Mouse (Mus musculus): ENCODE results near the gene Ppp6c. TPM values are rescaled to one million over a fixed set of nuclear protein-coding genes. Genes with fewer than 3 reads are reported as not detected.

Ppp6c gene
- total RNA-seq, 1 experiment: 23.8 TPM

DNA sequence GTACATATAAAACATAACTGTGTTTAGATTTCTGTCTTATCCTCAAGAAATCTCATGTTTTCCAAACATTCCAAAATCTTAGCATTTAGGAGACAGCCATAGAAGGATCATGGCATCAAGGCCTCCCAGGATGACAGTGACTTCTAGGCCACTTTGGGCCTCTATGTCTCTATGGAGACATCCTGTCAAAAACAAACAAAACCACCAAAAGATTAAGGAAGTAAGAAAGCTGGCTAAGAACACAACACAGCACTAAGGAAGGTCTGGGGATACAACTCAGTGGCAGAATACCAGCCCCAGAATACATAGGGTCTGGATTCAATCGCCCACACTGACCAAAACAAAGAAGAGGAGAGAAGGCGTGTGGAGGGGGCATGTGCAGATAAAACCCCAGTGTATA is 22.9 kb downstream of the Ppp6c start:
- no peak for DNase-seq (ENCODE audit: low read depth, low spot score)
- TF ChIP-seq ZC3H11A (IDR thresholded peaks at IDR 0.05; ENCODE audit: borderline replicate concordance, low read depth, low read length): no peak
- TF ChIP-seq CHD2 (IDR thresholded peaks at IDR 0.05; ENCODE audit: low read depth, low read length): no peak
- TF ChIP-seq MAFK (IDR thresholded peaks at IDR 0.05; ENCODE audit: insufficient read depth, low read depth, low read length): no peak
- TF ChIP-seq HCFC1 (IDR thresholded peaks at IDR 0.05; ENCODE audit: borderline replicate concordance, insufficient read depth, low read length): no peak
- TF ChIP-seq ZNF384 (IDR thresholded peaks at IDR 0.05; ENCODE audit: low read depth, low read length): no peak
- Histone ChIP-seq H3K4me1 (ENCODE audit: control insufficient read depth in 2 of 2, insufficient read depth in 2 of 2, low read length in 2 of 2, poor library complexity in 1 of 2) (no peaks in the 10 kb centered on the region), H3K27ac (ENCODE audit: insufficient read depth, low read depth, low read length, poor library complexity, severe bottlenecking) (no peak overlapping the region), H3K4me3 (ENCODE audit: insufficient read depth in 1 of 2, low read depth in 1 of 2, low read length in 2 of 2, poor library complexity in 1 of 2, severe bottlenecking in 1 of 2) (no peak overlapping the region), H3K9me3 (ENCODE audit: control insufficient read depth, insufficient read depth, low read depth, low read length) (no peaks in the 10 kb centered on the region), H3K36me3 (ENCODE audit: control insufficient read depth, insufficient read depth, low read length, poor library complexity, severe bottlenecking) (no peaks in the 10 kb centered on the region; the same call in 1 of the 2 replicates), H3K9ac (ENCODE audit: insufficient read depth, low read depth, low read length, poor library complexity, severe bottlenecking) (no peak overlapping the region)
- in situ Hi-C loops (cut with MboI; ENCODE audit: low sequenced_read_pairs in 2 of 2, unreplicated experiment in 2 of 2): no loop called here

- no peak overlapping the region for H3K27ac ChIP-seq (ENCODE audit: insufficient read depth, low read depth, low read length, poor library complexity, severe bottlenecking)
- H3K9me3 ChIP-seq (ENCODE audit: control insufficient read depth, insufficient read depth, low read depth, low read length): no peaks in the 10 kb centered on the region
- DNase-seq (ENCODE audit: low read depth, low spot score): no peak
- no peaks in the 10 kb centered on the region for H3K4me1 ChIP-seq (ENCODE audit: control insufficient read depth in 2 of 2, insufficient read depth in 2 of 2, low read length in 2 of 2, poor library complexity in 1 of 2)
- no peak overlapping the region for H3K4me3 ChIP-seq (ENCODE audit: insufficient read depth in 1 of 2, low read depth in 1 of 2, low read length in 2 of 2, poor library complexity in 1 of 2, severe bottlenecking in 1 of 2)
- H3K36me3 ChIP-seq (ENCODE audit: control insufficient read depth, insufficient read depth, low read length, poor library complexity, severe bottlenecking): no peaks in the 10 kb centered on the region; the same call in 1 of the 2 replicates
- no peak overlapping the region for H3K9ac ChIP-seq (ENCODE audit: insufficient read depth, low read depth, low read length, poor library complexity, severe bottlenecking)
- in situ Hi-C loops (cut with MboI; ENCODE audit: low sequenced_read_pairs in 2 of 2, unreplicated experiment in 2 of 2): no loop called here
- TF ChIP-seq MAFK (IDR thresholded peaks at IDR 0.05; ENCODE audit: insufficient read depth, low read depth, low read length) (no peak), HCFC1 (IDR thresholded peaks at IDR 0.05; ENCODE audit: borderline replicate concordance, insufficient read depth, low read length) (no peak), CHD2 (IDR thresholded peaks at IDR 0.05; ENCODE audit: low read depth, low read length) (no peak), ZNF384 (IDR thresholded peaks at IDR 0.05; ENCODE audit: low read depth, low read length) (no peak), ZC3H11A (IDR thresholded peaks at IDR 0.05; ENCODE audit: borderline replicate concordance, low read depth, low read length) (no peak)
Measured at GRCm38 (mm10) chr2:39194809-39195208, 31.4 kb downstream of the Ppp6c start.

GRCm38 (mm10) chr2:39190561-39191056 is 35.6 kb downstream of the Ppp6c start, which contains the start of gene Scai:
Gene Scai (minus strand): TSS chr2:39190734.
- Histone ChIP-seq H3K36me3 (ENCODE audit: control insufficient read depth, insufficient read depth, low read length, poor library complexity, severe bottlenecking) (peaks cover 4% of the 10 kb centered on the region; the same call in 1 of the 2 replicates), H3K9ac (ENCODE audit: insufficient read depth, low read depth, low read length, poor library complexity, severe bottlenecking) (peak within 1 kb of the TSS; percentile 88), H3K9me3 (ENCODE audit: control insufficient read depth, insufficient read depth, low read depth, low read length) (no peaks in the 10 kb centered on the region), H3K4me3 (ENCODE audit: insufficient read depth in 1 of 2, low read depth in 1 of 2, low read length in 2 of 2, poor library complexity in 1 of 2, severe bottlenecking in 1 of 2) (peak within 1 kb of the TSS; percentile 92 to 93), H3K4me1 (ENCODE audit: control insufficient read depth in 2 of 2, insufficient read depth in 2 of 2, low read length in 2 of 2, poor library complexity in 1 of 2) (no peaks in the 10 kb centered on the region), H3K27ac (ENCODE audit: insufficient read depth, low read depth, low read length, poor library complexity, severe bottlenecking) (peak within 1 kb of the TSS; percentile 65)
- peak; percentile 65; the same call in 1 of the 2 replicates for TF ChIP-seq CHD2 (IDR thresholded peaks at IDR 0.05; ENCODE audit: low read depth, low read length)
- TF ChIP-seq ZC3H11A (IDR thresholded peaks at IDR 0.05; ENCODE audit: borderline replicate concordance, low read depth, low read length): peak; percentile 18; the same call in 1 of the 2 replicates
- TF ChIP-seq ZNF384 (IDR thresholded peaks at IDR 0.05; ENCODE audit: low read depth, low read length): no peak
- peak; percentile 97 for DNase-seq (ENCODE audit: low read depth, low spot score)
- in situ Hi-C loops (cut with MboI; ENCODE audit: low sequenced_read_pairs in 2 of 2, unreplicated experiment in 2 of 2): no loop called here

DNA sequence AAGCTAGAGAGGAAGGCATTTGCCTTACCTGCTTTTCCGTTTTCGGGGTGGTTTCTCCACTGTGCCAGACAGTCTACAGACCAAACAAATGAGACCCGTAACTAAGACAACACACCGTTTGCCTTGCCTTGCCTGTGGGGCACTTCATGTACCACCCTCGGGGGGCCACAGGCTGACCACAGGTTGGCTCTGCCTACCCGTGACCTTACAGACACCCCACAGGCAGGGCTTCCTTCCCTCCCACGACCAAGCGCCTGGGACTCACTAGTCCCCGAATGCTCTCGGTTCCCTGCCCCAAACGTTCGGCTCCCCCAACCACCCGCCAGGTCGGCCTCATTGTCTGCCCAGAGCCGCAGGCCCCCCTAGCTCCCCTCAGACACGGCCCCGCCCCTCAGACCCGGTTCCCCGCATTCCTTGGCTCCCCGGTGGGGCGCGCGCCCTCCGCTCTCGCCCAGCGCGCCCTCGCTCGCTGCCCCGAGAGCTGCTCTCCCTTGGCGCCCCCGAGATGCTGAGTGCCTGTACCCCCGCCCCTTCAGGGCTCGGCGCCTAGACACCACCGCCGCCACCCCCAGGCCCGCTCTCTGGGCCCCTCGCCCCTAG is 36.2 kb downstream of the Ppp6c start:
- Histone ChIP-seq H3K4me1 (ENCODE audit: control insufficient read depth in 2 of 2, insufficient read depth in 2 of 2, low read length in 2 of 2, poor library complexity in 1 of 2) (no peaks in the 10 kb centered on the region), H3K9ac (ENCODE audit: insufficient read depth, low read depth, low read length, poor library complexity, severe bottlenecking) (peak overlapping the region; percentile 88), H3K27ac (ENCODE audit: insufficient read depth, low read depth, low read length, poor library complexity, severe bottlenecking) (peak overlapping the region; percentile 65), H3K36me3 (ENCODE audit: control insufficient read depth, insufficient read depth, low read length, poor library complexity, severe bottlenecking) (peaks cover 4% of the 10 kb centered on the region), H3K4me3 (ENCODE audit: insufficient read depth in 1 of 2, low read depth in 1 of 2, low read length in 2 of 2, poor library complexity in 1 of 2, severe bottlenecking in 1 of 2) (peak overlapping the region; percentile 92 to 93), H3K9me3 (ENCODE audit: control insufficient read depth, insufficient read depth, low read depth, low read length) (no peaks in the 10 kb centered on the region)
- TF ChIP-seq CHD2 (IDR thresholded peaks at IDR 0.05; ENCODE audit: low read depth, low read length): no peak
- TF ChIP-seq MAFK (IDR thresholded peaks at IDR 0.05; ENCODE audit: insufficient read depth, low read depth, low read length): no peak
- peak; percentile 29 for DNase-seq (ENCODE audit: low read depth, low spot score)
- in situ Hi-C loops (cut with MboI; ENCODE audit: low sequenced_read_pairs in 2 of 2, unreplicated experiment in 2 of 2): no loop called here

GRCm38 (mm10) chr2:39185942-39186341 is 40.3 kb downstream of the Ppp6c start:
- Histone ChIP-seq H3K36me3 (ENCODE audit: control insufficient read depth, insufficient read depth, low read length, poor library complexity, severe bottlenecking) (peaks cover 4% of the 10 kb centered on the region), H3K9me3 (ENCODE audit: control insufficient read depth, insufficient read depth, low read depth, low read length) (no peaks in the 10 kb centered on the region), H3K4me1 (ENCODE audit: control insufficient read depth in 2 of 2, insufficient read depth in 2 of 2, low read length in 2 of 2, poor library complexity in 1 of 2) (no peaks in the 10 kb centered on the region), H3K4me3 (ENCODE audit: insufficient read depth in 1 of 2, low read depth in 1 of 2, low read length in 2 of 2, poor library complexity in 1 of 2, severe bottlenecking in 1 of 2) (no peak overlapping the region), H3K9ac (ENCODE audit: insufficient read depth, low read depth, low read length, poor library complexity, severe bottlenecking) (no peak overlapping the region), H3K27ac (ENCODE audit: insufficient read depth, low read depth, low read length, poor library complexity, severe bottlenecking) (no peak overlapping the region)
- no peak for DNase-seq (ENCODE audit: low read depth, low spot score)
- in situ Hi-C loops (cut with MboI; ENCODE audit: low sequenced_read_pairs in 2 of 2, unreplicated experiment in 2 of 2): no loop called here
- no peak for TF ChIP-seq MAFK (IDR thresholded peaks at IDR 0.05; ENCODE audit: insufficient read depth, low read depth, low read length)

All from ES-E14 (cell line).